Mouse (Mus musculus) splenic B cell, adult 2 months (primary cell): Measurements from ENCODE around the gene Slc4a1.
A peak's percentile ranks its signal among the peaks of the same experiment; 100 is the strongest.

Experiments
- DNase-seq: peaks from one replicate; pipeline ENCODE4 v3.0.0-alpha.2; 2011; ENCODE audit warnings: low read depth, low spot score
- H3K27me3 ChIP-seq: 2 replicates; pipeline ENCODE4 v1.6.1; 2012; ENCODE audit warnings: mild to moderate bottlenecking, low read length, moderate library complexity, mixed read lengths; ENCODE audit not compliant: control insufficient read depth, poor library complexity, insufficient read depth, severe bottlenecking
- H3K36me3 ChIP-seq: 2 replicates; pipeline ENCODE4 v1.6.1; 2012; ENCODE audit warnings: mild to moderate bottlenecking, low read length, moderate library complexity, mixed read lengths; ENCODE audit not compliant: control insufficient read depth, poor library complexity, insufficient read depth, severe bottlenecking

Gene Slc4a1

GRCm38 (mm10) chr11:102338561-102338960, 27.4 kb downstream of the Slc4a1 start:
- Histone ChIP-seq H3K27me3 (no peaks in the 10 kb centered on the region), H3K36me3 (no peaks in the 10 kb centered on the region)
- peak; percentile 9 for DNase-seq

- no peak for DNase-seq
- no peaks in the 10 kb centered on the region for H3K36me3 ChIP-seq
- H3K27me3 ChIP-seq: no peaks in the 10 kb centered on the region
Measured at GRCm38 (mm10) chr11:102337921-102338320, 28.1 kb downstream of the Slc4a1 start.

GRCm38 (mm10) chr11:102336191-102336590, 29.8 kb downstream of the Slc4a1 start:
- no peaks in the 10 kb centered on the region for H3K36me3 ChIP-seq
- DNase-seq: no peak
- H3K27me3 ChIP-seq: no peaks in the 10 kb centered on the region

DNA sequence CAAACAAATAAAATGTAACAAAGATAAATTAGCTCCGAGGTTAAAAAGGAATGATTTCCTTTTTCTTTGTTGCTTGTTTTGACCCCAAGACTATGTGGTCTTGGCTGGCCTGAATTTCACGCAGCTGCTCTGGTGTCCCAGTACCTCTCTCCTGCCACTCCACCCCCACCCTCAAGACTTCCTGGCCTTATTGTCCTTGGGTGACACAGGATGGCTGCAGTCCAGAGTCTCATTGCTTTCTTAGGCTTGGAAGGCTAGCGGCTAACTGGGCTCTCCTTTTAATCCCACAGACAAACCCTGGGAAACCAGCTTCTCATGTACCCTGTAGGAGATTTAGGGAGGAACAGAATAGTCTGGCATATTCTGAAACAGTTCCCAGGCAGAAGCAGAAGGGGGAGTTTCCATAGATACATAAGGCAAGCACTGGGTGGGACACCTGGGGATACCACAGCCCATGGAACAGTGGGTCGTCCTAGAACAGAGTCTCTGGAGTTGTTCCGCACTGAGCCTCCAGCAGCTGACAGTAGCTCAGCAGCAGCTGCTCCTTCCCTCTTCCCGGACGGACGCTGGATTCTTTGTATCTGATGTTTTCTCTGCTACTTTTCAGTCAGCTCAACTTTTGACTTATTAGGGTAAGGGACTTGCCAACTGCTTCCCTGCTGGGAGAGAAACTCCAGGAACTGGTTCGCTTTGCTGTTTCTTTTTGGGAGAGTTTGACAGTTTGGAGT, 30.9 kb downstream of the Slc4a1 start:
- no peak for DNase-seq
- H3K27me3 ChIP-seq: no peaks in the 10 kb centered on the region
- H3K36me3 ChIP-seq: no peaks in the 10 kb centered on the region

- DNase-seq: no peak
- no peaks in the 10 kb centered on the region for H3K27me3 ChIP-seq
- no peaks in the 10 kb centered on the region for H3K36me3 ChIP-seq
Measured at GRCm38 (mm10) chr11:102334010-102334409, 32.0 kb downstream of the Slc4a1 start.

- DNase-seq: no peak
- Histone ChIP-seq H3K36me3 (no peaks in the 10 kb centered on the region), H3K27me3 (no peaks in the 10 kb centered on the region)
Measured at GRCm38 (mm10) chr11:102333061-102333460, 32.9 kb downstream of the Slc4a1 start.

- DNase-seq: no peak
- Histone ChIP-seq H3K27me3 (no peaks in the 10 kb centered on the region), H3K36me3 (no peaks in the 10 kb centered on the region)
Measured at GRCm38 (mm10) chr11:102331806-102332205, 34.2 kb downstream of the Slc4a1 start.

DNA sequence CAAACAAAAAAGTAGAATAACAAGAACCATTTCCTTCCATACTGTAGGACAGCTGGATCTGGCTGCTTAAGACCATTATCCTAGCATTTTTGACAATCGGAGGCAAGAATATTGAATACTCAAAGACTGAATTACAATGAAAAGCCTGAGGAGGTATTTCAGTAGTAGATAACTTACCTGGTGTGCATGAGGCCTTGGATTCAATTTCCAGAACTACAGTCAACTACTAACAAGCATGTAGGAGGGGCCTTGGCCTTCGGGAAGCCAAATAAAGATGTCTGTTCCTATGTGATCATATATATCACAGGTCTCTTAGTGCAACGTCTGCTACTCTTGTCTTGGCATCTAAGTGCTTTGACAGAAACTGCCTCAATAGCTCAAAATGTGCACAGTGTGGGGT, 36.0 kb downstream of the Slc4a1 start:
- DNase-seq: no peak
- Histone ChIP-seq H3K27me3 (no peaks in the 10 kb centered on the region), H3K36me3 (no peaks in the 10 kb centered on the region)

DNA sequence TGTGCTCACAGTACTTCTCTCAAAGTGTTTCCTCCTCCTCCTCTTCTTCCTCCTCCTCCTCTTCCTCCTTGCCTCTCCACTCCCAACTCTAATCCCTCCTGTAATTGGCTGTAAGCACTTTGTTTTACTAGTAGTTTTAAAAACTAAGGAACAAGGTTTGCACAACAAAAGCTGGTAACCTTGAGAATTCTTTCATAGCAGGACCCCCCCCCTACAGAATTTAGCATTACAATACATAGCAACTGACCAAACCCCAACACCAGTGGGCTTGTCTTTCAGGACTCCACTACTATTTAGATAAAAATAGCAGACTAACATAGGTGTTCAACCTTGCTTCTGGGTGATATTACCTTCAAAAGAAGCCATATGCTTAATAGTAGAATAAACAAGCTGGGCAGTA, 36.5 kb downstream of the Slc4a1 start:
- no peak for DNase-seq
- H3K27me3 ChIP-seq: no peaks in the 10 kb centered on the region
- no peaks in the 10 kb centered on the region for H3K36me3 ChIP-seq

GRCm38 (mm10) chr11:102327839-102328238, 38.2 kb downstream of the Slc4a1 start:
- DNase-seq: no peak
- Histone ChIP-seq H3K36me3 (no peaks in the 10 kb centered on the region), H3K27me3 (no peaks in the 10 kb centered on the region)

DNA sequence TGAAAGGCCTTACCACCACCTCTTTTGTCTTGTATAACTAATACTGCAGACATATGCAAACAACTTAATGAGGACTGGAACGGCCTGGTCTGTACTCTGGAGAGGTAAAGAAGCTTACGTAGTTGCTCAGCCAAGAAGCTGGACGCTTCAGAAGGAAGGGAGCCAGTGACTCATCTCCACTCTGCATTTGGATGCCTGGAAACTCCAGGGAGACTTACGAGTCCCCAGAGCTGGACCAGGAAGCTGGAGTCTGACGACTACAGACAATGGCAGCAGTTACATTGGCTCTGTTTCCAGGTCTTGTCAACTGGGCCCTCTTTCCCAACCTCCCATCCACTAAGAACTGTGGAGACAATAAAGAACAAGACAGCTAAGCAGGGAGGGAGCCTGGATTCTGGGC, 38.8 kb downstream of the Slc4a1 start:
- no peak for DNase-seq
- Histone ChIP-seq H3K36me3 (no peaks in the 10 kb centered on the region), H3K27me3 (no peaks in the 10 kb centered on the region)

- DNase-seq: no peak
- Histone ChIP-seq H3K36me3 (no peaks in the 10 kb centered on the region), H3K27me3 (no peaks in the 10 kb centered on the region)
Measured at GRCm38 (mm10) chr11:102323516-102323915, 42.5 kb downstream of the Slc4a1 start.

DNA sequence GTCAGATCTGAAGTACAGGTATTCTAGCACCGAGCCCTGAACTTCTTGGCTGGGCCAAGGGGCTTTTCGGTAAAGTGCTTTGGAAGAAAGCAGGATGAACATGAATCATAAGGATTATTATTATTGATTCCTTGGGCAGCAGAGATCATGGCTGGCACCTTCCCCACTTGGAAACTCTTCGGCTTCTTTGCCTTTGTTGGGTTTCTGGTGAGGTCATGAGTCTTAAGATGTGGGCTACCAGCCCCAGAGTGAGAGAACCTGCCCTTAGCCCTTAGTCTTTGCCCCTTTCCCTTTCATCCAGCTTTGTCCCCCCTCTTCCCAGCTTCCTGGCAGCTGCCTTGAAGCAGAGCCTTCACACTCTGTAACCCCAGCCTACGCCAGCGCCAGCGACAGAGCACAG, 44.1 kb downstream of the Slc4a1 start:
- Histone ChIP-seq H3K27me3 (no peaks in the 10 kb centered on the region), H3K36me3 (no peaks in the 10 kb centered on the region)
- DNase-seq: no peak

DNA sequence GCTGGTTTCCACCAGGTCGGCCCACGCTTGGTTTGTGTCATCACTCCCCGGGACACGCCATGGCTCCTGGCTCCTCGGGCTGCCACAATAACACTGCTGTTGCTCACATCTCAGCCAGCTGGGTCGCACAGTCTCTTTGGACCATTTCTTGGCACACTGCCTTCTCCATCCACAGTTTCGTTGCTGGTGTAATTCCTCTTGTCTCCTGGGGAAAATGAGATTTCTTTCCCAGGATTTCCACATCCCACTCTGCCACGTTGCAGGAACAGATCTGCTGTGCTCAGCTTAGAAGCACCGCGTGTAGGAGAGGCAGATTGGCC, 45.4 kb downstream of the Slc4a1 start:
- H3K27me3 ChIP-seq: no peaks in the 10 kb centered on the region
- no peak for DNase-seq
- no peaks in the 10 kb centered on the region for H3K36me3 ChIP-seq

- H3K36me3 ChIP-seq: no peaks in the 10 kb centered on the region
- H3K27me3 ChIP-seq: no peaks in the 10 kb centered on the region
- DNase-seq: peak; percentile 65
Measured at GRCm38 (mm10) chr11:102319941-102320685, 45.9 kb downstream of the Slc4a1 start.
